Mouse (Mus musculus) spleen, adult 2 months (tissue): ENCODE results near the gene Gdpd4.

Source experiments
- CTCF ChIP-seq: fragments of 200-500 bp; IDR thresholded peaks from 2 replicates; pipeline ENCODE4 v1.5.1; 2011; ENCODE audit warnings: mild to moderate bottlenecking, inconsistent platforms; ENCODE audit not compliant: insufficient read depth, insufficient read length, insufficient replicate concordance; ENCODE audit errors: extremely low read depth
- POLR2A ChIP-seq: fragments of 200-500 bp; IDR thresholded peaks from 2 replicates; pipeline ENCODE4 v1.6.1; 2011; ENCODE audit warnings: low read depth, low read length, inconsistent platforms

- TF ChIP-seq CTCF (no peak), POLR2A (no peak)
Measured at GRCm38 (mm10) chr7:97872396-97872795, 47.4 kb upstream of the Gdpd4 start.
